Mouse (Mus musculus): ENCODE data around the gene Ncoa7.
"Not testable (repeated sequence)": the region's sequence is repeated elsewhere in the genome, so short reads cannot be mapped to it uniquely, and the experiment has no call there.

Gene Ncoa7

GRCm38 (mm10) chr10:30787684-30788339 is 15.3 kb downstream of the Ncoa7 start:
- no peak for DNase-seq

DNA sequence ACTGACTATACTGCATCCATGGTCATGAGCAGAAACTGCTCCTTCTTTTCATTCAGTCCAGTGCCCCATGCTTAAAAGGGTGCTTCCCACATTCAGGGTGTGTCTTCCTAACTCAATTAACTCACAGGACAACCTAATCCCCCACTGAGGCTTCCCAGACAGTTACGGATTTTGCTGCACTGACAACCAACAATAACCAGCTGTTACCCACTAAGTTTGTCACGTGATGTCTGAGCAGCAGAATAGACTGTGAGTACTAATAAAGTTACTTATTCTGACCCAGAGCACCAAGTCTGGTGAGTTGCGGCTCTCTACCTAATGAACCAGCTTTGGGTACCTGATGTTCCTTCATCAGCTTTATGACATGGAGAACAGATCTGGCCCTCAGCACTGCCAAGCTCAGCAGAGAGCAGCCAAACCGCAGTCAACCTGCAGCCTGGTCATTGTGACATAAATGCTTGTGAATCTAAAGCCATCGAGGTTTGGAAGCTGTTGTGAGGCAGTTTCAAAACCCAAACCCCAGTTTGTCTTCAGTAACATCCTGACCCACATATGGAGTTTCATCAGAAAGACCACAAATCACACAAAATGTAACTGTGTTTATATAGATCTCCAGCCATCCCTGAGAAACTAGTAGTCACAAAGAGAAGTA is 16.9 kb downstream of the Ncoa7 start:
- DNase-seq, result no peak

GRCm38 (mm10) chr10:30780921-30781320 is 22.2 kb downstream of the Ncoa7 start:
- DNase-seq, result not testable (repeated sequence)

DNA sequence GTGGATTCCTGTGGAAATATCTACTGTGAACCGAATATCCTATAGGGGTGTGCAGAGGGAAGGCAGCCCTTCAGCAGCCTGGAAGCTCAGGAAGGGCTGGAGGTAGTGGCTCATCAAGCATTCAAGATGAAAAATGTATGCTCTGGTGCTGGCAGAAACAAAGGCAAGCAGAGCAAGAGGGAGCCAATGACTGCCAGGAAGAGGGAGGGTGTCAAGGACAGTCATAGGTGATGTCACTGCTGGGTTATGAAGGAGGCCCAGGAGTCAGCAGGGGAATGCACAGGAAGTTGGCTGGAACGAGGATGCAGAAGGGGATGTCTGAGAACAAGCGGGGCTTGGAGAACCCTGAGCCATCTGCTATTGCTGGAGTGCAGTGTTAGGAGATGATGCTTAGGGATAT is 24.9 kb downstream of the Ncoa7 start:
- no peak for DNase-seq

DNA sequence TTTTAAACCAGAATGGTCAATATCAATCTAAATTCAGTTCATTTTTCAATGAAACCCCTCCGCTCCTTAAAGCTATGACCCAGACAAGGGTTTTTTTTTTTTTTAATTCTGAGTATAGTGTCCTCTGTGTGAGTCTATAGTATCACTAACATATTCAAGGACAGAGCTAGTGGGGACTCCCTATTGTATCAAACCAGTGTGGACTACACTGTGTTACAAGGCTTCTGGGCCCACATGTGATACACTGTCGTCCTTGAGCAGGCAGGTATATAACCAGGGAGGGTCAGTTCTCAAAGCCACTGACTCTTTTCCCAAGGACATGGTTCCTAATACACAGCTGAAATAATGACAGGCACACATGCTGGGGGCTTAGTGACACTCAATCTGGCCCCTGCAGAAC is 27.1 kb downstream of the Ncoa7 start:
- DNase-seq, result no peak

DNA sequence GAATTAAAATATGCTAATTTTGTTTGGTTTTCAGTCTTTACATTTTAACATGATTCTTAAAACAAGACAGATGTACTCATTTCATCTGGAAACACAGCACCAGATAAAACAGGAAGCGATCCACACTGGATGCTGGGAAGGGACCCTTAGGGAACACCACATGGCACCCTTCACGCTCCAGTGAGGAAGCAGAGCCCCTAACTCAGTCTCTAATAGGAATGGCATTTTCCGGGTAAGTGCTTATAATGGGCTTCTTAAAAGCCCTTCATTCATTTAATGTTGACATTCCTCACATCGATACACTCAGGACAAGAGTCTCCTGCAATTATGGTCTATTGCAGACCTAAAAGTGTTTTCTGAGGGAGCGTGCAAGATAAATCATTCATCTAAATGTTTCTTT is 27.6 kb downstream of the Ncoa7 start:
- DNase-seq, result no peak

DNA sequence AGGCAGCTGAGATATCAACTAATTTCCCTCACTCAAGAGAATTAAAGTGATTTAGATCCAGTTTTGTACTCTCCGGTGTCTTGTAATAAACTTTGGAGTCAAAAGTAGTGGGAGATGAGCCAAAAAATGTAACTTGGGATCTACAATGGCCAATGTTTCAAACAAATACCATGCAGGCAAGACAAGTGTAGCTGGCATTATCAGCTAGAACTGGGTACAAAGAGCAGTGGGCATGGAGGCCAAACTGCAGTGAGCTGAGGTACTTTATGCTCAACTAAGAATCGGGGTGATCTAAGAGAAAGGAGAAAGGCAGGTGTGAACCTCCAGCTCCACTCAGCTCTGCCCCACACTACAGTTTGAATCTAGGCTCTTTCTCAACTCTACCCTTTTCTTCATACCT is 28.7 kb downstream of the Ncoa7 start:
- no peak for DNase-seq

- no peak for DNase-seq
These were observed 29.9 kb downstream of the Ncoa7 start for GRCm38 (mm10) chr10:30773181-30773580.

DNA sequence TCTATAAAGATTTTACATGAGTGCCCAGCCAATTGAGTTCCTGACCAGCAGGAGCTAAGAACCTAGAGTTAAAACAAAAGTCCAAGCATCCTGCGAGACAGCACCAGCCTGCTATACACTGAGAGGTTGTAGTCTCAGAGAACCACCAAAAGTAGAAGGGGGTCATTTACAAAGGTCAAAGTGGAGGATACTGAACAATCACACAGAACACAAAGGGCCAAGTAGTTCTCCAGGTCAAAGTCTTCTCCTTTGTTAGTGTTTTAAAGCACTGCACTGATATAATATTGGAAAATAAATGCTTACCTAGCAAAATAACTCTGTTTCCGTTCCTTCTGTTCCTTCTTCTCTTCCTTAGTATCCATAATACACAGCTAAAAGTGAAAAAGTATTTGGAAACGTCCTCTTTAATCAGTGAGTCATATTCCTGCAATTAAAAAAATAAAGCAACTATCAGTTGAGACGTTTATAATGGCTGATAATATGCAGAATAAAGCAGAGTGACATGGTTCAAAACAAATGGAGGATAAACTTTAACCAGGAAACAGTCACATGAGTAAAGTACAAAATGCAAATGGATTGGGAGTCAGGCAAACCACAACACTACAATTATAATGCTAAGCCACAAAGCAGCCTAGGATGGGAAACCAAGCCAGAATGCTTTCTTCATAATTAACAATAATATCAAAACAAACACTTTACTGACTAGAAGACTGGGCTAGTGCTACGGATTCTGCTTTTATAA is 31.5 kb downstream of the Ncoa7 start:
- no peak for DNase-seq

DNA sequence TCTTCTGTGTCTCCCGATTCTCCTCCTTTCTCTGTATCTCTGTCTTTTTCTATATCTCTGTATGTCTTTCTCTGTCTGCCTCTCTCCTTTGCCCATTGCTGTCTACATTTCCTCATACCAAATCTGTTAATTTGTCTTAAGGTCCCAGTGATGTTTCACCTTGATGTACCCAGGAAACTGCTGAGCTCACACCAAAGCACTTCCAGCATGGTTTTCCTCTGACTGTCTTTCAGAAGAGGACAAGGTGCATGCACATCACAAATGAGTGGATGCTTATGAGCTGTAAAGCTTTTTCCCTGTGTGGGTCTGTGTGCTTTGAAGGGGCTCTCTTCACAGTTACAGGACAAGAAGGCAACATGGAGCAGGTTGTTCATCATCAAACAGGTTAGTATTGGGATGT is 34.3 kb downstream of the Ncoa7 start:
- no peak for DNase-seq

GRCm38 (mm10) chr10:30768250-30768649 is 34.9 kb downstream of the Ncoa7 start:
- DNase-seq, result peak; percentile 71 to 79

DNA sequence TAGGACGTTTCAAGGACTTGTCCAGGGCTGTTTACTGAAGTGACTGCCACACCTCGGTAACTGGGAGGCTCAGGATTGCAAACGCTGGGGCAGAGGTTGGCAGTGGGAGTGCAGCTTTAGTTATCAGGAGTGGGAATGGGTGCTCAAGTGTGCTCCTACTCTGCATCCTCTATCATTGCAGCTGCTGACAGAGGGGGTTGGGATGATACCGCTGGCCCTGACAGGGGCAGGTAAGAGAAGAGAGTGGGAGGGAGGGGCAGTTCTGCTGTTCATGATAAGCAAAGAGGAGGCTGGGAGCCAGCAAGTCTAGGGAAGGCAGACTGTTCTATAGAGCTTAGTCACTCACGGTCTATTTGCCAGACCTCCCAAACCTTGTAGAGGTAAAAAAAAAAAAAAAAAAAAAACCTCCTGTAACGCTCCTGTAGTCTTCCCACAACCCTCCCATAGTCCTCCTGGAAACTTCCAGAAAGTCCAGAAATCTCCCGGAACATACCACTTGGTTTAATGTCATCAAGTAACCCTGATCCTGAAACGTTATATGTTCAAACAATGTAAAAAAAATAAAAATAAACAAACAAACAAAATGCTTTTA is 39.9 kb downstream of the Ncoa7 start:
- no peak for DNase-seq

DNA sequence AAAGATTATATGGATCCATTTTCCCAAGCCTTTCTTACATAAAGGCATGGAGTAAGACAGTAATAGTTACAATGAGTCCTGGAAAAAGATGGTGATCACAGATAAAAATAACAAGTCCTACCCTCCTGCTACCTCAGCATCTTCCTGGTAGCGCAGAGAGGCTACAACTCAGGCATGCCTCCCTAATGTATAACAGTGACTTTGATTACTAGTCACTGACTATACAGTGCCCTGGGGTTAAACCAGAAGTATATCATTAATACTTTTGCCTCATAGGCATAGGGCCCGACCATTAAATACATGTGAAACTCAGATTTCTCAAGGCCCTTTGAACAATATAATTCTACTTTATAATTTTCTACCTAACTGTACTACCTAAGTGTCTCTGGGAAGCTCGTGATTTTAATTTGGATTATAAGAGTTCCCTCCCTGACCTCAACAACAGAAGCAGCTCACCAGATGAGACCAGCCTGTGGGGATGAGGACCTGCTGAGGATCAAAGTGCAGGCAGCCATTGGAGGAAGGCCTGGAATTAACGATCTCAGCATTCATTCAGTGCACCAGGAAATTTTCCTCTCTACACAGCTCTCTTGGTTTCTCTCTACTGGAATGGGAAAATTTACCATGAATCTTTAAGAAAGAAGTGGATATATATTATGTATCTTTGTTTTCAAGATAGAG is 40.7 kb downstream of the Ncoa7 start:
- DNase-seq, result no peak

GRCm38 (mm10) chr10:30759360-30760147 is 43.6 kb downstream of the Ncoa7 start:
- DNase-seq, result no peak

DNA sequence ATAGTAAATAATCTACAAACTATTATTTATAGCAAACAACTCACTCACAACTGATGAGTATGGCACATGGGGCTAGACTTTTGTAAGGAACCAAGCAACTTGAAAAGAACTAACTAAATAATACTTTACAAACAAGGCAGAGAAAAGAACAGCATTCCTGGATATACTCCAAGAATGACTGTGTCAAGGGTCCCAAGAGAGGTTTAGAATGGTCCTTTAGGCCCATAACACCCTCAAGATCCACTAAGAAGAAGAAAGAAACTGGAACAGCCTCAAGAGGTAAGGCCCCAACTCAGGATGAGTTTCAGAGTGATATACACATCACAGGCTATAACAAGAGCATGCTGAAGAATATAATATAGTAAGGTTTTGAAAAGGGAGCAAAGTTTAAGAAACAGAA is 47.1 kb downstream of the Ncoa7 start:
- peak in 1 of 2 experiments; percentile 20 for DNase-seq

DNA sequence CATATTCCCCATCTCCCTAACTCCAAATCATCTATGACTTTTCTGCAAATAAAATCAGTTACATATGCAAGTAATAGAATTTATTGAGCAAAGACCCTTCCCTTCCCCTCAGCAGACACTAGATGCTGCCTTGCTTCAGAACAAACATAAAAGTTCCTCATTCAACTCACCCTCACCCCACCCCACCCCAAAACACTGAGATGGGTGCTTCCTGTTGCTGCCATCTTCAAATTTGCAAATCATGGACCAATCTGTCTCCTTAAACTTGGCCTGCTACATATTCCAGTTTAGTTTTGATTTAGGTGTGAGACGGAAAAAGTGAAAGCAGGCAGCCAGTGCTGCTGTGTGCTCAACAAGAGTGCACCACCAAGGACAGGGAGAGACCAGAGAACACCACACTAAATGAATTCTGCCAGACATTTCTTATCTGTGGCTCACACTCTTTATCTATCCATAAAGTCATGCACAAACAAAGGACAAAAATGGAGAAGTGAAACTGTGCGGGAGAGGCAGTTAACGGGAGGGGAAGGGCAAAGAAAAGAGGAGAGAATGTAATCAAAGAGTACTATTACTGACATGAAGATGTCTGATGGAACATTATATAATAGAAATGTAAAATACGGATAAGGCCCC is 48.2 kb downstream of the Ncoa7 start:
- DNase-seq, result no peak

GRCm38 (mm10) chr10:30754082-30754481 is 49.0 kb downstream of the Ncoa7 start:
- no peak for DNase-seq

GRCm38 (mm10) chr10:30752485-30752884 is 50.6 kb downstream of the Ncoa7 start:
- peak; percentile 40 to 62 for DNase-seq

GRCm38 (mm10) chr10:30751586-30751985 is 51.5 kb downstream of the Ncoa7 start:
- DNase-seq, result no peak

- peak; percentile 51 to 70 for DNase-seq
These were observed 53.3 kb downstream of the Ncoa7 start for GRCm38 (mm10) chr10:30749807-30750206.

DNA sequence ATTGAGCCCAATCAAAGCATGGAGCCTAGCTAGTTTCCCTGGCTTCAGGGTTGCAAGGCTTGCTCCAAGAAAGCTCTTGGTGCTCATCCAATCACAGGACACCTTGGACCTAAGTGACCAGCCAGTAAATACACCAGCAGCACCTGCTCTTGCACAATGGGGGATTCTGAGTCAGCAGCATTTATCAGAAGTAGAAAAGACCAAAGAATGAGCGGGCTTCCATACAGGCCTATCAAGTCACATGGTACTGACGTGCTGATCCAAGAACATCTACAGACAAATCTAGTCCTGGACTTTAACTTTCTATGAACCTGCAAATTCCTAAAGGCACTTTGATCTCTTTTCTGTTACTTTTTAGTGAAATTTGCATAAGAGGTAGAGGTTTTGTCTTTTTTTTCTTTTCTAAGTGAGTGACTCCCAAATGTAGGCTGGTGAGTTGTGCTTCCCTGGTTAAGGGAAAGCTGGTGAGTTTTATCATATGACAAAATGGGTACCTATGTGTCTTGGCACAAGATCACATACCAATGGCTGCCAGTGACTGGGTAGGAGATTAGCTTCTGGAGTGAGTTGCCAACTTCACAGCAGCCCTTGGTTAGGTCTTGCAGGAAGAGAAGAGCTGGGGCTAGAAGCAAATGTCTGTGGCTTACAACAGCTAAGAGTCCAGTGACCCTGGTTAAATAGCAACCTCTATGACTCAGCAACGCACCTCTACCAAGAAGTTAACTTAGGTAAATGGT is 57.7 kb downstream of the Ncoa7 start:
- DNase-seq, result peak in 1 of 2 experiments; percentile 30

Data from lung, adult 18-20 months (tissue).